Mouse (Mus musculus) G1E (cell line): ENCODE results near the gene Flg2.

Experiments used
- CTCF ChIP-seq: IDR thresholded peaks from 2 replicates; pipeline ENCODE4 v1.5.1; 2012; ENCODE audit warnings: low read depth, low read length, inconsistent platforms, mixed read lengths
- GATA1 ChIP-seq: IDR thresholded peaks from 2 replicates; pipeline ENCODE4 v1.6.1; 2012; ENCODE audit warnings: borderline replicate concordance, low read length, inconsistent platforms, mixed read lengths
- GATA2 ChIP-seq: IDR thresholded peaks from 2 replicates; pipeline ENCODE4 v1.6.1; 2012; ENCODE audit warnings: low read depth, low read length, inconsistent platforms, borderline replicate concordance
- POLR2AphosphoS5 ChIP-seq: IDR thresholded peaks from 2 replicates; pipeline ENCODE4 v1.6.1; 2012; ENCODE audit warnings: low read depth, low read length, inconsistent platforms; ENCODE audit not compliant: insufficient replicate concordance
- TAL1 ChIP-seq: conservative IDR thresholded peaks from 2 replicates; pipeline ENCODE4 v1.6.1; 2012; ENCODE audit warnings: low read depth, low read length, inconsistent platforms, mixed read lengths

DNA sequence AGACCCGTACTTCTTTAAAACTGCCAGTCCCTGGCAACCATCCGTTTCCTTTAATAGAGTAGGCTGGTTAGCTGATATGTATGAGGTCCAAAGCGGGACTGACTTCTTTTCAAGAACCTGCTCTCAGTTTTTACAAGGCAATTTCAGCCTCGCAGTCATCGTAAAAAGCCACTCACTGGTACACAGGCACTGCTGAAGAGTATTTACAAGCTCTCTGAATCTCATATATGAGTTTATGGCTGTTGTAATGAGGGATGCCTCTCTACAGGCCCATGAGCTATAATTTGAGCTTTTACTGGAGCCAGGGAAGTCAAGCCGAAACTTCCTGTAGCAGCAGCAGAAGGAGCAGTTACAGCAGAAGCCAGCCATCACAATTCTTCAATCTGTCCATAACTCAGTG is 34.6 kb upstream of the Flg2 start:
- TF ChIP-seq CTCF (no peak), POLR2AphosphoS5 (no peak), TAL1 (no peak), GATA1 (no peak), GATA2 (no peak)
